Mouse (Mus musculus) layer of hippocampus, postnatal 10 days (tissue): ENCODE results near the gene Zfr. TPM values are rescaled to one million over a fixed set of nuclear protein-coding genes. Genes with fewer than 3 reads are reported as not detected.
"Not testable (repeated sequence)": the region's sequence is repeated elsewhere in the genome, so short reads cannot be mapped to it uniquely, and the experiment has no call there.

ENCODE experiments used
- DNase-seq, 2 experiments: peaks; one replicate each; pipeline ENCODE4 v3.0.0; 2021; ENCODE audit warnings: low spot score in 2 of 2
- total RNA-seq, 2 experiments: library from RNA; stranded (reverse); gene quantifications; 2 replicates each; pipeline ENCODE4 v1.2.3; 2021

The Zfr gene
- total RNA-seq, 2 experiments from 2014 or later, result 278 to 285 TPM

GRCm38 (mm10) chr15:12214531-12215414, 97.1 kb downstream of the Zfr start:
- DNase-seq, result no peak

GRCm38 (mm10) chr15:12215415-12215718, 97.7 kb downstream of the Zfr start:
- no peak for DNase-seq

- no peak for DNase-seq
Observed at GRCm38 (mm10) chr15:12216119-12216518, 98.5 kb downstream of the Zfr start.

- DNase-seq, result no peak
Observed at GRCm38 (mm10) chr15:12216798-12217197, 99.2 kb downstream of the Zfr start.

DNA sequence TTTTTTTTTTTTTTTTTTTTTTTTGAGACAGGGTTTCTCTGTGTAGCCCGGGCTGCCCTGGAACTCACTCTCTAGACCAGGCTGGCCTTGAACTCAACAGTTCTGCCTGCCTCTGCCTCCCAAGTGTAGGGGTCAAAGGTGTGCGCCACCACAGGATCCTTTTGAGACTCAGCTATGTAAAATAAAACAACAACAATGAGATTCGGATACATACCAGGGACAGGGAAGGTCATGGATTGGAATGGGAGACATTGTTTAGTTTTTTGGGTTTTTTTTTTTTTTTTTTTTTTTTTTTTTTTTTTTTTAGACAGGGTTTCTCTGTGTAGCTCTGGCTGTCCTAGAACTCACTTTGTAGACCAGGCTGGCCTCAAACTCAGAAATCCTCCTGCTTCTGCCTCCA, 99.7 kb downstream of the Zfr start:
- not testable (repeated sequence) for DNase-seq

- no peak for DNase-seq
Observed at GRCm38 (mm10) chr15:12217849-12218248, 100.2 kb downstream of the Zfr start.

DNA sequence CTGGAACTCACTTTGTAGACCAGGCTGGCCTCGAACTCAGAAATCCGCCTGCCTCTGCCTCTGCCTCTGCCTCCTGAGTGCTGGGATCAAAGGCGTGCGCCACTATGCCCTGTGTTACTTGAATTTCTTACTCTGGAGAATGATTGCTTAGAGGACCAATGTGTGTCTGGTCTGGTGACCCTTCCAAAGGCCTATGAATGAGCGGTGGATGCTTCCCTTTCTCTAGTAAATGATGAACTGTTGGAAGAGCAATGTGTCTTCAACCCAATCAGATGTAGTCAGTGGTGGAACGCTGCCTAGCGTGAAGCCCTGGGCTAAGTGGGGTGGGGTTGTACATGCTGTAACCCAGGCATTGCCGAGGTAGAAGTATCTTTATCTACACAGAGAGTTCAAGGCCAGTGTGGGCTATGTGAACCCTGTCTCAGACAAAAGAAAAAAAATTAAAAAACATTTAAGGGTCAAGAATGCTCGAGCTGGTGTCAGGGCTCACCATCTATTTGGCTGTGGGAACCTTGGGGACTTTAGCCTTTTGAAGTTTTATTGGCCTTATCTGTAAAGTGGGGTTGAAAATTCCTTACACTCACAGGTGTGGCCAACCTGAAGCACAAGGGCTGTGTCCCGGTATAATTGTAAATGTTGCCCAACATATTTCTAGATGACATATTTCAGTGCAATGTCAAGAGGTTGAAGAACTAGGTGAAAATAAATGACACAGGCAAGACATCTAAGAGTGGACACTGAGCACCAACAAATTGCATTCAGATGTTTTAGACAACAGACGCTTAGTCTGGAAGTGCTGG, 101.2 kb downstream of the Zfr start:
- no peak for DNase-seq

DNA sequence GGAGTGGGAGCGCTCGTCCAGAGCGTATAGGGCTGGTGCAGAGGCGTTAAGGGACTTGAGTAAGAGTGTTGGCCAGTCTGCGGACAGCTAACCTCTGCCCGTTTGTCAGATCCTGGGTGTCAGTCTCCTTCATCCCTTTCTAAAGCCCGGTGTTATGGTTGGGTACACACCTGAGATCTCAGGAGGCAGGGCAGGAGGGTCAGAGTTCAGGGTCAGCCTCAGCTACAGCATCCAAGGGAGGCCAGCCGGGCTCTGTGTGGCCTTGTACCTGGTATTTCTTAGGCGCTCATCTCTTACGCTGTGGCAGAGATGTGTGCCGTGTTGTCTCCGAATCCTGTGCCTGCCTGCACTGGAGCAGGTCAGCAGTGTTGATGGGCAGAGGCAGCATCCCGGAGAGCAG, 103.5 kb downstream of the Zfr start:
- no peak for DNase-seq

- no peak for DNase-seq
Observed at GRCm38 (mm10) chr15:12222564-12223302, 105.1 kb downstream of the Zfr start.

DNA sequence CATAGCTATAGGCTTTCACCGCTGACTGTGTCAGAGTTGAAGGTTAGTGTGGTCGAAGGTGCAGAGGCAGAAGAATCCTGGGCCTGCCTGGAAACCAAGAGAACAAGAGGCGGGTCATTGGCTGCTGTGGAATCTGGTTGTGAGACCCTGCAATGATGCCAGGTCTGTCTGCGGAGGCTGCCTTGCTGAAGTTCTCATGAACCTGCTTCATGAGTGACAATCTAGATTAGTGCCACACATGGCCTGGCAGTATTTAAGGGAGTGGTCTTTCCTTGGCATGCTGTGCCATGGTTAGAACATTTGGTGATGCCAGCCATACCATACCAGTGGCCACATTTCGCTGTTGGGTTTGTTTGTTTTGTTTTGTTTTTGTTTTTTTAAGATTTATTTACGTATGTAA, 105.8 kb downstream of the Zfr start:
- DNase-seq, result no peak

- DNase-seq, result no peak
Observed at GRCm38 (mm10) chr15:12224239-12224638, 106.6 kb downstream of the Zfr start.

- DNase-seq, result no peak
Observed at GRCm38 (mm10) chr15:12225062-12225461, 107.4 kb downstream of the Zfr start.

GRCm38 (mm10) chr15:12226908-12227307, 109.3 kb downstream of the Zfr start:
- DNase-seq, result no peak

DNA sequence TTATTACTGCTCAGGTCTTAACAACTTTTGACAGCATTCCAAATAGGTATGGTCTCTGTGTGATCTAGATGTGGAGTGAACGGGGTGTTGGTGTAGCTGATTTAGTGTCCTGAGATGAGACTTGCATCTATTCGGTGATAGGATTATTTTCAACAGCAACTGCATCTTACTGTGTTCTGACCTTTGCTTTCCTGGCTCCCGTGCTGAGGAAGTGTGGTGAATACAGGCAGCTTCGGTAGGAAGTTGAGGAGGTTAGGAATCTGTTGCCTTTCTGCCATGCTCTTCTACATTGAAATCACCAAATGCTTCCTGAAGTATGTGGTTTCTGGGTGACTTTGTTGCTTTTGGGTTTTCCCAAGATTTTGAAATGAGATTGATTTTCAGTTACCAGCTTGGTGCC, 109.7 kb downstream of the Zfr start:
- no peak for DNase-seq

DNA sequence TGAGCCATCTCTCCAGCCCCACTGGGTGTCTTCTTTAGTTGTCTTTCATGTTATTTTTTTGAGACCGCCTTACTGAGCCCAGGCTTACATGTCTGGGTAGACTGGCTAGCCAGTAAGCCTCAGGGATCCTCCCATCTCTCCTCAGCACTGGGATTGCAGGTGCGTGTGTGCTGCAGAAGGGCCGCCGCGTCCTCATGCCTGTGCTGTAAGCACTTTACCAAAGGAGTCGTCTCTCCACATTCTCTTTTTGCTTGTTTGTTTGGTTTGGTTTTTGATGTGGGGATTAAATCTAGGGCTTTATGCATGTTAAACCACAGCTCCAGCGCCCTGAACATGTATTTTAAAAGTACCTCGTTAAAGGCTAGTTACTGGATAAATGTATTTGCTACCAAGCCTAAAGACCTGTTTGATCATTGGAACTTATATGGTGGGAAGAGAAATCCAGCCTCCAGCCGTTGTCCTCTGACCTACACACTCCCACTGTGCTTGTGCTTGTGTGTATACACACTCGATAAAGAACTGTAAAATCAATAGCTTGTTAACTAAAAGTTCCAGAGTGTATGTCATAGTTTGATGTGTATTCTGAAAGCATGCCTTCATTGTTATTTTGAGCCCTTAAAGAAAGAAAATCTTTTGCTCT, 112.1 kb downstream of the Zfr start:
- DNase-seq, result no peak

GRCm38 (mm10) chr15:12230243-12230935, 112.8 kb downstream of the Zfr start:
- no peak for DNase-seq

DNA sequence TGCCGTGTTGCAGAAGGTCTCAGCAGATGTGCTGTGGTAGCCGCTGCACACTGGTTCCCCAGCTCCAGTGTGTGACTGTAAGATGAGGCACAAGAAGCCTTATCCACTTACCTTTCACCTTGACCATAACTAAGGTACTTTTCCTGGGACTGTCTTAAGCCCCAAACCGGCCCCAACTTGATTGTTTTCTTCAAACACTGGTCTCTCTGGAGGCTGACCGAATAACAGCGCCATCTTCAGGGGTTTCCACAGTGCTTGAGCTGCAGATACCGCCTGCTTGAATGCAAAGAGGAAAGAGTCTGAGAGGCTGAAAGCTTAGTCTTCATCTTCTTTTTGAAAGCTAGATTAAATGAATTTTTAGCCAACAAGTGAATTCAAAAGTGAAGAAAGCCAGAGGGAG, 113.8 kb downstream of the Zfr start:
- no peak for DNase-seq

GRCm38 (mm10) chr15:12232429-12232828, 114.8 kb downstream of the Zfr start:
- DNase-seq, result no peak

- no peak for DNase-seq
Observed at GRCm38 (mm10) chr15:12233021-12233420, 115.4 kb downstream of the Zfr start.
